Mouse (Mus musculus) kidney, embryonic 14.5 days (tissue): ENCODE measurements at regions not wholly inside any gene's neighbourhood (a gene's known extent, or its start where the extent isn't known, plus 50 kb on each side); places are given as distances from the start of the nearest gene placed in this dataset.

Experiments
- ATAC-seq: fragments of 200-750 bp; cut with Nextera tagmentation; 2 replicates; pipeline ENCODE4 v1.8.0; 2017; ENCODE audit warnings: moderate number of reproducible peaks, mild to moderate bottlenecking, moderate TSS enrichment, moderate library complexity; ENCODE audit not compliant: low FRiP score, low TSS enrichment
- H3K27ac ChIP-seq: fragments of 300-500 bp; sonication (generic); 2 replicates; pipeline ENCODE4 v1.5.1; 2014; ENCODE audit warnings: low read depth, mild to moderate bottlenecking, low read length, moderate library complexity, mixed read lengths
- H3K27me3 ChIP-seq: fragments of 300-500 bp; sonication (generic); 2 replicates; pipeline ENCODE4 v1.6.1; 2014; ENCODE audit warnings: mild to moderate bottlenecking, low read length; ENCODE audit not compliant: control insufficient read depth, insufficient read depth
- H3K36me3 ChIP-seq: fragments of 300-500 bp; sonication (generic); 2 replicates; pipeline ENCODE4 v1.6.1; 2014; ENCODE audit warnings: low read length, mixed read lengths; ENCODE audit not compliant: control insufficient read depth, insufficient read depth
- H3K4me1 ChIP-seq: fragments of 300-500 bp; sonication (generic); 2 replicates; pipeline ENCODE4 v1.6.1; 2014; ENCODE audit warnings: low read length, mixed read lengths; ENCODE audit not compliant: control insufficient read depth, insufficient read depth
- H3K4me2 ChIP-seq: fragments of 300-500 bp; sonication (generic); replicated peaks from 2 replicates; pipeline ENCODE4 v1.6.1; 2014; ENCODE audit warnings: low read depth, mild to moderate bottlenecking, low read length
- H3K4me3 ChIP-seq: fragments of 300-500 bp; sonication (generic); 2 replicates; pipeline ENCODE4 v1.5.1; 2014; ENCODE audit warnings: mild to moderate bottlenecking, low read length
- H3K9ac ChIP-seq: fragments of 300-500 bp; sonication (generic); 2 replicates; pipeline ENCODE4 v1.6.1; 2014; ENCODE audit warnings: low read depth, mild to moderate bottlenecking, low read length, moderate library complexity
- H3K9me3 ChIP-seq: fragments of 300-500 bp; sonication (generic); 2 replicates; pipeline ENCODE4 v1.6.1; 2016; ENCODE audit warnings: low read length; ENCODE audit not compliant: control insufficient read depth
- WGBS: fragments of 180-500 bp; shearing (Covaris S2); extraction: QIAGEN DNeasy Blood & Tissue Kit; methylation state at CpG from one replicate; pipeline ENCODE4 v1.1.7; 2014; 5-methylcytosine and 5-hydroxymethylcytosine counted together

DNA sequence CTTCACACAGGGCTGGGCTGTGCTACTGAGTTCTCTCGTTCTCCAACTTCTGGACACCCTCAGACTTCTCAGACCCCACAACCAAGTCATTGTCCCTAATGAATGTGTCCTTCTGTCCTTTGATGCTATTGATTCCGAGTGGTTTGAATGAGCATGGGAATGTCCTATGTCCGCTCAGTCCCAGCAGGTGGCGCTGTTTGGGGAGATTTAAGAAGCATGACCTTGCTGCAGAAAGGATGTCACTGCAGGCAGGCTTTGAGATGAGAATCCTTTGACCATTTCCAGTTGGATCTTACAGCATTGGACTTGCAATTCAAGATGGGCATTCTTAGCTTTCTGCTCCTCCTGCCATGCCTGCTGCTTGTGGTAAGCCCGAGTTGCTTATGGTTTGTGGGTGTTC, 146.1 kb downstream of the Gpat3 start:
- no peak overlapping the region for H3K4me2 ChIP-seq
- no peaks in the 10 kb centered on the region for H3K9me3 ChIP-seq
- H3K27ac ChIP-seq = no peak overlapping the region
- no peaks in the 10 kb centered on the region for H3K36me3 ChIP-seq
- no peak overlapping the region for H3K4me3 ChIP-seq
- ATAC-seq = no peak
- no peak overlapping the region for H3K9ac ChIP-seq
- H3K27me3 ChIP-seq = no peaks in the 10 kb centered on the region
- no peaks in the 10 kb centered on the region for H3K4me1 ChIP-seq
- WGBS = 20% methylated on average over 5 of the region's 5 CpGs

DNA sequence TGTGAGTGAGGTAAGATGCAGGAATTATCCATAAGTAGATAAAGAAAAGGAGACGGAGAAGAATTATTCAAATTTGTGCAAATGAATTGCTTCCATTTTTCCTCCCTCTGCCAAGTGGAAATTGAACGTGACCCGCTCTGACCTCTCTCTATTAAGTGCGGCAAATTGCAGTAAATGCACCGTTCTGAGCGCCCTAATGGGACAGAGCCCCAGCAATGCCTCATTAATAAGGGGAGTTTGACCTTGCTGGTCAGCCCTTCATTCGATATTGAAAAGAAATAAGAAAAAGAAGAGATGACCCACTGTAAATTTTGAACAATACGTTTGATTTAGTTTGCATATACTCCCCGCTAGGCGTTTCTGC, 137.0 kb downstream of the Gpat3 start:
- WGBS = 62% methylated on average over 10 of the region's 10 CpGs
- Histone ChIP-seq H3K9me3 (no peaks in the 10 kb centered on the region), H3K27me3 (no peaks in the 10 kb centered on the region), H3K36me3 (no peaks in the 10 kb centered on the region), H3K9ac (no peak overlapping the region), H3K4me3 (no peak overlapping the region), H3K4me2 (no peak overlapping the region), H3K4me1 (no peaks in the 10 kb centered on the region), H3K27ac (no peak overlapping the region)
- ATAC-seq = no peak

DNA sequence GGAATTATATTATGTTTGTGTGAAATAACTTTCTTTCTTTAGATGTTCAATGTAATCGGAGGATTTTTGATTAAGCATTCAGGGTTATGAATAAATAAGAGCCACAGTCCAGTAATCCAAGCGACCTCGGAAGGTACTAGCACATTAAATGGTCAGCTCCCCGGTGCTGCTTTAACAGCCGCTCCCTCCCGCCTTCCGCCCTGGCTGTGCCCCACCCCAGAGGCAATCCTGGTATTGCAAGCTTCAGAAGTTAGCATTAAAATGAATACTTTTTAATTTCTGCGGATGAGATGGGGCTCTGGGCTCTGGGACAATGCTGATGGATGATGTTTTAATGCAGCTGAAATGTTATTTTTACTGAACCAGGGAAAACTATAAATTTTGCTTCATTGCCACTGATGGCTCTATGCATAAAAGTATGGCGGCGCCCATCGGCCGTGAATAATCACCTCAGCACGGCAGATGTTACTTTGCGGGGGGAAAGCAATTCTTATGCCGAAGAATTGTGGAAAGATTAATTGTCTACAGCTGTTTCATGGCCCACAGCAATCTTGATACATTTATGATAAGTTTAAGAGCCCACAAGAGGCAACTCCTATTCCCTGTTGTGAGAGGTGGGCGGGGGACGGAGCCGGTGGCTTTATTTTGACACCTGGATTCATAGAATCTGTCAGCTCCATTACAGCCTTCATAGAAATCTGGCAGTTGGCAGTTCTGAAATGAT, 136.5 kb downstream of the Gpat3 start:
- 64% methylated on average over 18 of the region's 18 CpGs for WGBS
- ATAC-seq = no peak

DNA sequence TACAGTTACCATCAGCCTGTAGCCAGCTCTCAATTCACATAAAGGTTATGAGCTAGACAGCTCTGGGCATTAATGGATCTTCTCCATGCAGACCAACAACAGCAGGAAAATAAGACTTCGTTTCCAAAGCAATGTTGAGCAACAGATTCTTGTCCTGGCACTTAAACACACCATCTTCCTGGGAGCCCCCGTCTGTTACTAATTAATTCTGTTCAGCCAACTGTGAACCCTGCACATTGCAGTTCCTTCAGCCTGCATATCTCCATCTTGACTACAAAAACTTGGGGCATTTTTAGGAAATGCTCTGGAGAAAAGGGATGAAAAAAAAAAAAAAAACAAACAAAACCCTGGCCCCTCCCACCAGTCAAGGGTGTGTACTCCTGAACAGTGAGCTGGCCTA, 131.2 kb downstream of the Gpat3 start:
- 49% methylated on average over 2 of the region's 2 CpGs for WGBS
- H3K9me3 ChIP-seq = no peaks in the 10 kb centered on the region
- H3K27ac ChIP-seq = no peak overlapping the region
- no peak overlapping the region for H3K4me3 ChIP-seq
- H3K4me1 ChIP-seq = no peaks in the 10 kb centered on the region
- H3K4me2 ChIP-seq = no peak overlapping the region
- H3K36me3 ChIP-seq = no peaks in the 10 kb centered on the region
- no peaks in the 10 kb centered on the region for H3K27me3 ChIP-seq
- no peak for ATAC-seq
- no peak overlapping the region for H3K9ac ChIP-seq

More for the DNA sequence above, 136.5 kb downstream of the Gpat3 start:
- Histone ChIP-seq H3K27me3 (no peaks in the 10 kb centered on the region), H3K4me3 (no peak overlapping the region), H3K9me3 (no peaks in the 10 kb centered on the region), H3K36me3 (no peaks in the 10 kb centered on the region), H3K4me2 (no peak overlapping the region), H3K27ac (no peak overlapping the region), H3K9ac (no peak overlapping the region), H3K4me1 (no peaks in the 10 kb centered on the region)

DNA sequence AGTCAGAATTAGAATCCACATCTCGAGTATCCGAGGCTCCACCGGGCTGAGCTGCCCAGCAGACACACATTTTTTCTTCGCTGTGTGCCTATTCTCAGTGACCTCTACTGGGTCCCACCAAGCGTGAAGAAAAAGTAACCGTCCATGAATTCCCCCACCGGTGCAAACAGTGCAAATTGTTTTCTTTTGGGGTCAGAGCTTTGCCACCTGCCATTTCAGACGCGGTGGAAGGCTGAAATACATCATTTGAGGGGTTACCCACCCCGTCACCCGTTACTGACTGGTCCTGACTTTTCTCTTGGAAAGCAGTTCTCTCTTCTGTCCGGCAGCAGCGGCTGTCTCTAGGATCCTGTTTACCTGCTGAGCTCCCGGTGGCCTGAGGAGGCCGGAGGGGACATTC, 105.7 kb downstream of the Gpat3 start:
- Histone ChIP-seq H3K27me3 (0 out of 2 replicates have a peak, but pooled peaks cover under 1% of the 10 kb centered on the region), H3K4me2 (peak overlapping the region; percentile 25)

More for the DNA sequence above, 105.7 kb downstream of the Gpat3 start:
- Histone ChIP-seq H3K9me3 (no peaks in the 10 kb centered on the region), H3K4me3 (no peak overlapping the region), H3K9ac (no peak overlapping the region), H3K4me1 (no peaks in the 10 kb centered on the region), H3K27ac (no peak overlapping the region), H3K36me3 (no peaks in the 10 kb centered on the region)
- peak; percentile 90 for ATAC-seq
- WGBS = 13% methylated on average over 15 of the region's 15 CpGs
